Mouse (Mus musculus): Measurements from ENCODE around the gene Myo1f. TPM values are rescaled to one million over a fixed set of nuclear protein-coding genes. Genes with fewer than 3 reads are reported as not detected.

Gene Myo1f
- polyA plus RNA-seq (2012; rRNA removed) = 13.2 and 18.6 TPM in 2 replicates

GRCm38 (mm10) chr17:33555223-33555855 is at the start of gene Myo1f:
Gene Myo1f (plus strand): TSS chr17:33555707.
- 25% methylated on average over 6 of the region's 6 CpGs for WGBS
- Histone ChIP-seq H3K4me1 (ENCODE audit: control insufficient read depth, insufficient read depth, low read length) (0 out of 2 replicates have a peak, but pooled peaks cover 2% of the 10 kb centered on the region), H3K4me3 (replicated peaks; ENCODE audit: extremely low read depth, low read depth, low read length) (peak within 1 kb of the TSS; percentile 46)

GRCm38 (mm10) chr17:33508386-33508785 is 47.1 kb upstream of the Myo1f start:
- TF ChIP-seq CTCF (IDR thresholded peaks at IDR 0.05; ENCODE audit: insufficient read depth, low read length) (no peak), POLR2A (IDR thresholded peaks at IDR 0.05; ENCODE audit: borderline replicate concordance, extremely low read depth, low read depth, low read length) (no peak)
- WGBS = 95% methylated on average over 1 of the region's 1 CpGs
- DNase-seq = no peak
- no peak overlapping the region for H3K4me3 ChIP-seq (replicated peaks; ENCODE audit: extremely low read depth, low read depth, low read length)
- H3K4me1 ChIP-seq (ENCODE audit: control insufficient read depth, insufficient read depth, low read length) = peaks cover 11% of the 10 kb centered on the region

More at GRCm38 (mm10) chr17:33555223-33555855, at the start of gene Myo1f:
- peak; percentile 31 for DNase-seq
- TF ChIP-seq POLR2A (IDR thresholded peaks at IDR 0.05; ENCODE audit: borderline replicate concordance, extremely low read depth, low read depth, low read length) (no peak), CTCF (IDR thresholded peaks at IDR 0.05; ENCODE audit: insufficient read depth, low read length) (no peak)

GRCm38 (mm10) chr17:33510172-33510571 is 45.3 kb upstream of the Myo1f start:
- WGBS = 38% methylated on average over 5 of the region's 5 CpGs
- DNase-seq = no peak

GRCm38 (mm10) chr17:33512441-33513415 is 42.8 kb upstream of the Myo1f start:
- 44% methylated on average over 2 of the region's 2 CpGs for WGBS
- no peaks in the 10 kb centered on the region; the same call in 1 of the 2 replicates for H3K4me1 ChIP-seq (ENCODE audit: control insufficient read depth, insufficient read depth, low read length)
- no peak for DNase-seq
- TF ChIP-seq POLR2A (IDR thresholded peaks at IDR 0.05; ENCODE audit: borderline replicate concordance, extremely low read depth, low read depth, low read length) (no peak), CTCF (IDR thresholded peaks at IDR 0.05; ENCODE audit: insufficient read depth, low read length) (no peak)
- H3K4me3 ChIP-seq (replicated peaks; ENCODE audit: extremely low read depth, low read depth, low read length) = no peak overlapping the region

More at GRCm38 (mm10) chr17:33510172-33510571, 45.3 kb upstream of the Myo1f start:
- Histone ChIP-seq H3K4me3 (replicated peaks; ENCODE audit: extremely low read depth, low read depth, low read length) (no peak overlapping the region), H3K4me1 (ENCODE audit: control insufficient read depth, insufficient read depth, low read length) (no peaks in the 10 kb centered on the region; the same call in 1 of the 2 replicates)
- TF ChIP-seq POLR2A (IDR thresholded peaks at IDR 0.05; ENCODE audit: borderline replicate concordance, extremely low read depth, low read depth, low read length) = no peak

GRCm38 (mm10) chr17:33513874-33514273 is 41.6 kb upstream of the Myo1f start:
- TF ChIP-seq POLR2A (IDR thresholded peaks at IDR 0.05; ENCODE audit: borderline replicate concordance, extremely low read depth, low read depth, low read length) = no peak
- 0 out of 2 replicates have a peak, but pooled peaks have one; percentile 23 for TF ChIP-seq CTCF (IDR thresholded peaks at IDR 0.05; ENCODE audit: insufficient read depth, low read length)
- no peak overlapping the region for H3K4me3 ChIP-seq (replicated peaks; ENCODE audit: extremely low read depth, low read depth, low read length)
- no peaks in the 10 kb centered on the region; the same call in 1 of the 2 replicates for H3K4me1 ChIP-seq (ENCODE audit: control insufficient read depth, insufficient read depth, low read length)
- no peak for DNase-seq
- WGBS = 83% methylated on average over 5 of the region's 5 CpGs

GRCm38 (mm10) chr17:33520366-33520765 is 35.1 kb upstream of the Myo1f start:
- Histone ChIP-seq H3K4me1 (ENCODE audit: control insufficient read depth, insufficient read depth, low read length) (no peaks in the 10 kb centered on the region; the same call in none of the 2 replicates), H3K4me3 (replicated peaks; ENCODE audit: extremely low read depth, low read depth, low read length) (no peak overlapping the region)
- no peak for DNase-seq
- WGBS = 8% methylated on average over 1 of the region's 1 CpGs
- TF ChIP-seq CTCF (IDR thresholded peaks at IDR 0.05; ENCODE audit: insufficient read depth, low read length) = no peak

- DNase-seq = peak; percentile 50
- H3K4me3 ChIP-seq (replicated peaks; ENCODE audit: extremely low read depth, low read depth, low read length) = peak overlapping the region; percentile 29
- no peaks in the 10 kb centered on the region; the same call in 1 of the 2 replicates for H3K4me1 ChIP-seq (ENCODE audit: control insufficient read depth, insufficient read depth, low read length)
- TF ChIP-seq CTCF (IDR thresholded peaks at IDR 0.05; ENCODE audit: insufficient read depth, low read length) = no peak
- TF ChIP-seq POLR2A (IDR thresholded peaks at IDR 0.05; ENCODE audit: borderline replicate concordance, extremely low read depth, low read depth, low read length) = no peak
- 5% methylated on average over 13 of the region's 13 CpGs for WGBS
Measured at GRCm38 (mm10) chr17:33523431-33523917, 32.0 kb upstream of the Myo1f start.

- DNase-seq = peak; percentile 75
- Histone ChIP-seq H3K4me3 (replicated peaks; ENCODE audit: extremely low read depth, low read depth, low read length) (peak within 1 kb of the TSS; percentile 83), H3K4me1 (ENCODE audit: control insufficient read depth, insufficient read depth, low read length) (no peaks in the 10 kb centered on the region; the same call in 1 of the 2 replicates)
- WGBS = 1% methylated on average over 44 of the region's 44 CpGs
- no peak for TF ChIP-seq CTCF (IDR thresholded peaks at IDR 0.05; ENCODE audit: insufficient read depth, low read length)
- peak; percentile 79; the same call in 1 of the 2 replicates for TF ChIP-seq POLR2A (IDR thresholded peaks at IDR 0.05; ENCODE audit: borderline replicate concordance, extremely low read depth, low read depth, low read length)
Measured at GRCm38 (mm10) chr17:33523918-33524755, 31.4 kb upstream of the Myo1f start, which contains the start of gene Adamts10. Gene Adamts10 (plus strand): TSS chr17:33524204.
